Mouse (Mus musculus): ENCODE measurements around the gene Sec61a2.

Gene Sec61a2

GRCm38 (mm10) chr2:5888865-5889264, 6.4 kb downstream of the Sec61a2 start:
- DNase-seq (ENCODE audit: low spot score in 2 of 2): no peak

- DNase-seq (ENCODE audit: low spot score in 2 of 2): no peak
These were observed 17.8 kb downstream of the Sec61a2 start for GRCm38 (mm10) chr2:5877446-5877845.

- DNase-seq (ENCODE audit: low spot score in 2 of 2): no peak
These were observed 25.5 kb downstream of the Sec61a2 start for GRCm38 (mm10) chr2:5869746-5870145.

GRCm38 (mm10) chr2:5867681-5868080, 27.6 kb downstream of the Sec61a2 start:
- DNase-seq (ENCODE audit: low spot score in 2 of 2): no peak

GRCm38 (mm10) chr2:5862834-5863233, 32.4 kb downstream of the Sec61a2 start, which contains the start of gene Gm13199:
Gene Gm13199 (minus strand): TSS chr2:5862934.
- DNase-seq (ENCODE audit: low spot score in 2 of 2): no peak

GRCm38 (mm10) chr2:5851866-5852265, 43.4 kb downstream of the Sec61a2 start:
- DNase-seq (ENCODE audit: low spot score in 2 of 2): no peak

GRCm38 (mm10) chr2:5851116-5851515, 44.1 kb downstream of the Sec61a2 start:
- no peak for DNase-seq (ENCODE audit: low spot score in 2 of 2)

GRCm38 (mm10) chr2:5845826-5846225, 49.4 kb downstream of the Sec61a2 start:
- no peak for DNase-seq (ENCODE audit: low spot score in 2 of 2)

GRCm38 (mm10) chr2:5844873-5845631, 50.2 kb downstream of the Sec61a2 start, which contains the start of the genes Nudt5 and Cdc123:
Gene Nudt5 (plus strand): TSS chr2:5845019.
Gene Cdc123 (minus strand): TSS chr2:5845164.
- peak; percentile 74 to 89 for DNase-seq (ENCODE audit: low spot score in 2 of 2)

- DNase-seq (ENCODE audit: low spot score in 2 of 2): no peak
These were observed 50.9 kb downstream of the Sec61a2 start for GRCm38 (mm10) chr2:5844181-5844872.

- no peak for DNase-seq (ENCODE audit: low spot score in 2 of 2)
These were observed 54.4 kb downstream of the Sec61a2 start for GRCm38 (mm10) chr2:5840815-5841214.

GRCm38 (mm10) chr2:5825265-5825913, 69.8 kb downstream of the Sec61a2 start:
- no peak for DNase-seq (ENCODE audit: low spot score in 2 of 2)

- DNase-seq (ENCODE audit: low spot score in 2 of 2): no peak
These were observed 70.5 kb downstream of the Sec61a2 start for GRCm38 (mm10) chr2:5824685-5825084.

GRCm38 (mm10) chr2:5824213-5824612, 71.0 kb downstream of the Sec61a2 start:
- DNase-seq (ENCODE audit: low spot score in 2 of 2): no peak

GRCm38 (mm10) chr2:5822449-5822848, 72.8 kb downstream of the Sec61a2 start:
- no peak for DNase-seq (ENCODE audit: low spot score in 2 of 2)

GRCm38 (mm10) chr2:5821264-5821663, 74.0 kb downstream of the Sec61a2 start:
- DNase-seq (ENCODE audit: low spot score in 2 of 2): no peak

Measured in frontal cortex, postnatal 25 days (tissue).